Mouse (Mus musculus) erythroid progenitor cell, adult 5-6 weeks (primary cell): Measurements from ENCODE around the gene Adam11. TPM values are rescaled to one million over a fixed set of nuclear protein-coding genes. Genes with fewer than 3 reads are reported as not detected.

Source experiments
- ATAC-seq: replicated peaks from 2 replicates; pipeline ENCODE4 v1.8.0; 2016; ENCODE audit warnings: moderate number of reproducible peaks, mild to moderate bottlenecking, moderate TSS enrichment, inconsistent platforms; ENCODE audit not compliant: poor library complexity, low FRiP score, severe bottlenecking
- total RNA-seq, 2 experiments: library from RNA; stranded (forward) in 1 of 2; stranded (reverse) in 1 of 2; fragments of 150-400 nt in 1 of 2; fragments of 186-747, 209-891 nt in 1 of 2; gene quantifications; 2 replicates each; pipeline versions ENCODE4 v1.2.3 to v1.2.4; 2015 to 2017; ENCODE audit warnings: low replicate concordance in 2 of 2

Adam11 gene
- total RNA-seq, 2 experiments from 2014 or later, result not detected

DNA sequence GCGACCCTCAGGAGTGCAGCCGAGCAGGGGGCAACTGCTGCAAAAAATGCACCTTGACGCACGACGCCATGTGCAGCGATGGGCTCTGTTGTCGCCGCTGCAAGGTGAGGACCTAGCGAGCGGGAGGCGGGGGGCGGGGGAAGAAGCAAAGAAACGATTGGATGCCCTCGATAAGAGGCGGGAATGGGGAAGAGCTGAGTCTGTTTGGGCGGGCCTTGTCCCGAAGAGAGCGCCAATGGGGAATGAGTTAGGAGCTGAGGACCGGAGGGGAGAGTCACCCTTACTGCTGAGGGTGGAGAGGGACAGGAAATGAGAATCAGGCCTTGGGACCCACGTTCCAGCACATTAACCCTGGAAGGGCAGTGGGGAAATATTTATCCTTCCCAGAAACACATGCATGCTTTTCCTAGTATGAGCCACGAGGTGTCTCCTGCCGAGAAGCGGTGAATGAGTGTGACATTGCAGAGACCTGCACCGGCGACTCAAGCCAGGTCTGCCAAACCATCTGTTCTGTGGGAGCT lies 13.4 kb downstream of the Adam11 start:
- no peak for ATAC-seq

DNA sequence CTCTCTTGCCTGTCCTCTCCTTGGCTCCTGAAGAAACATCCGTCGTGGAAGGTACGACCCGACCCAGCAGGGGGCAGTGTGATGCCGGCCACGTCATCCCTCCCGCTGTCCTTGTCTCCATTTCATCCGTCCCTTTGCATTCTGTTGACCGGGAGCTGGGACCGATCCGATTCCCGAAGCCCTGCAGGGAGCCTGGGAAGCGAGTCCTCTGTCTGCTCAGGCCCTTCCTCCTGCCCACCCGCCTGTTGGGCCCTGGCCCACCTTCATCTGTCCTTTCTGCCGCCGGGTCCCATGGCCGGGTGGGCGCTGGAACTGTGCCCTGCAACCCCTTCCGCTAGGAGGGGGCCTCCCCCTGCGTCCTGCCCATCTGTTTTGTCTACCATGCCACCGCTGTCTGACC lies 16.4 kb downstream of the Adam11 start:
- no peak for ATAC-seq

DNA sequence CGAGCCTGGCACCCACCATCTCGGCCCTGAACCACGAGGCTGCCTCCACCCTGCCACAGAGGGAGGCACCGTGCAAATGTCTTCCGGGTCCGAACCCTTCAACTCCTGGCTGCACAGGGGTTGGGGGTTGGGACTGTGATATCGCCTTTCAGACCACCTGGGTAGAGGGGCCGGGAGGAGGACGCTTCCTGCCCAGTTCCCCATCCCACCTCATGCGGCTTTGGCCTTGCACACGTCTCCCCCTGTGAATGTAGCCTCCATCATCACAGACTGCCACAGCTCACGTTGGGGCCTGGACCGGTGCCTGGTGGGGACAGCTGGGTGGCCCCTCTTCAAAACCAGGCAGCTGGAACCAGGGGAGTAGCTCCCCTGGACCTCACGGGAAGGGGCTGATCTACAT lies 16.9 kb downstream of the Adam11 start:
- ATAC-seq, result no peak

DNA sequence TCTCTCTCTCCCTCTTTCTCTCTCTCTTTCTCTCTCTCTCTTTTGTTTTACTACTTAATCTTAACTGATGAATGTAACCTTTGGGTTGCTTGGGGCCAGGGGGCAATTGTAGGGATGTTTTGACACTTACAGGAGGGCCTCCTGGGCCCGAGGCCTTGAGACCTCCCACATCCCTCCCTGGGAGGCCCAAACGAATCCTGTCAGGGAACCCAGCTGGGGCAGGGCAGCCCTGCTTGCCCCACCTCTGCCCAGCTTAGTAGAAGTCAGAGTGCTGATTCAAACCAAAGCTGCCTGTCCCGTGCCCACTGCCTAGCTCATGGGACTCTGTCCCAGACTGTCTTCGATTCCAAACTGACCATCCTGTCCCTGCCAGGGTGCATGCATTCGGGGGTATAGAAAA lies 17.4 kb downstream of the Adam11 start:
- no peak for ATAC-seq

DNA sequence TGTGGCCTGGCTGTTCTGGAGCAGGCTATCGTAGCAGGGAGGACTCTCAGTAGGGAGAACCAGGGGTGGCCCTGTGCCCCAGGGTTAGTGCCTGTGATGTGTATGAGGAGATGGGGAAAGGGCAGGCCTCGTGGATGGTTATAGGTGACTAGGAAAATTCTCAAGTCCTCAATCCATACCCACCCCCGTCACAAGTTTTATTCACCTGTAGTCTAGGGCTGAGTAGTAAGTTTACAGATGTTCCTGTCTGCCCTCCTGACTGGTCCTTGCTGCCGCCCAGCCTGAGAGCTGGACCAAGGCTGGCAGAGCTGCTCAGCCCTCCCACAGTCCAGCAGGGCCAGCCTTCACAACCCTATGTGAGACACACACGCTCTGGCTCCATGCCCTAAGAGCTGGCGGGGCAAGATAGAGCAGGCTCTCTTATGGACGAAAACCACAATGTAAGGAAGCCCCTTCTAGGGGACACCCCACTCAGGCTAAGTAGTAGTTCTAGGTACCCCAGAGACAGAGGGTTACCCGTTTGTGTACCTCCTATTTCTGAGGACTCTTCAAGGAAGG lies 17.9 kb downstream of the Adam11 start:
- no peak for ATAC-seq

DNA sequence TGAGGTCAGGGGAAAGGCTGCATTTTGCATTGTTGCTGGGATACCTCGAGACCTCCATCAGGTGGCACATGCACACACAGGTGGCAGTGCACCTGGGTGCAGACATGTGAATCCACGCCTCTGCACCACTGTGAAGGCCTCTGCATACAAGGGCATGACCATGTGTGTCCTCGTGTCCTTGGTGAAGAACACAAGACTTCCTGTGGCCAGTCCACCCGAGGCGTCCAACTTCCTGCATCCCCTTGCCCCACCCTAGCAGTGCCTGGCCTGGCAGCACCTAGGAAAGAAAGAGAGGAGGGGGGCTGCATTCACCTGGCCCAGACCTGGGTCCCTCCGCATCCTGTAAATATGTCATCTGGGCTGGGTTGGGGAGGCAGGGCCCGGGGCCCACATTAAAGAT lies 18.6 kb downstream of the Adam11 start:
- no peak for ATAC-seq

DNA sequence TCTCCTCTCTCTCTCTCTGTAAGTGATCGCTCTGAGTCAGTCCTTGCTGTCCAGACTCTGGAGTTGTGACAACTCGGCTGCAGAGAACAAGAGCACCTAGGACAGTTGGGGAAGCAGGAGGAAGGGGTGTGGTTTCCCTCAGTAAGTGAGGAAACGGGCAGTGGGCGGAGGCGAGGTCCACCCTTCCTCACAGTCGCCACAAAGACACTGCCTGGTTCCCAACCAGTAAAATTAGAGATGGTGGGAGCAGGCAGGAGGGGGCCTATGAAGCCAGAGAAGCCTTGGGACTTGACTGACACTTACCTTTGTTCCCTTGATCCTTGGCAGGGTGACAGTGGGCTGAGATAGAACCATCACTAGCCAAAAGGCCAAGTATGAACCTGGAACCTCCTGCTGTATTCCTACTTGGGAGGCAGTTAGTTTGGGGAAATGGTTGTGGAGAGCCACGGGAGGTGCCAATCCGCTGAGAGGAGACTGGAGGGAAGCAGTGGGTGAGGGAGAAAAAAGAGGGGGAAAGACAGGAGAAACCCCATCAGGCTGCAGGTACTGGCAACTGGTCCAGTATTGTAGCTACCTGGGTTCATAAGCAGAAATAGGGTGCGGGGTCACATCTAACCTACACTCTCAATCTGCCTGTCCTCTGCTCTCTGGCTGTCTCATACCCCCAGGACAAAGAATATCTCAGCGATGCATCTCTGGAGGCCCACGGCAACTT lies 19.2 kb downstream of the Adam11 start:
- ATAC-seq, result no peak

DNA sequence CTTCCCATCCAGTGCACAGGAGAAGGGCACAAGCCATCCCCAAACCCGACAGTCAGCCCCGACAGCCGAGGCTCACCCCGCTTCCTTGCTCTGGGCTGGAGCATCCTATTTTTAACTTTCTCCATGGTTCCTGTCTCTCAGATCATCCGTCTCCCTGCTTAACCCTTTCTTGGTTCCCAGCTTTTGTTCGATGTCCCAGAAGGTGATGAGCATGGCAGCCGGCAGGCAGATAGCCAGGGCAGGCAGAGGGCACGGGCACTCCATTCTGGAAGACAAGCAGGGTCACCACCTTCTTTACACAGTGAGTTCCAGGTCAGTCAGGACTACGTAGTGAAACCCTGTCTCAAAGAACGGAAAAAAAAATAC lies 19.7 kb downstream of the Adam11 start:
- ATAC-seq, result no peak

DNA sequence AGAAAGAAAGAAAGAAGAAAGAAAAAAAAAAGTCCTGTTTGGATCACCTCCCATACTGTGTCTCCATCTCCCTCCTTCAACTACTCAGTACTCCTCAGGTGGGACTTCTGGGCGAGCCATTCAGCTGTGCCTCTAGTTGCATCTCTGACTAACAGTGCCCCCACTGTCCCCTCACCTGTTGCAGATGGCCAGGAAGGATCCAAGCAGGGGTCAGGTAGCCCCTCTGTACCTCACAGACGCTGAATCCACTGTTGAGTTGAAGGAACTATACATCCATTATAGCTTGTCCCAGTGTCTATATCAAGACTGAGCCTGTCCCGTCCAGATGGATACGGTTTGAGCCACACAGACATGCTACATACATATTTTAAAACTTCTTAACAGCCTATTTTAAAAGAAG lies 20.3 kb downstream of the Adam11 start:
- ATAC-seq, result no peak

DNA sequence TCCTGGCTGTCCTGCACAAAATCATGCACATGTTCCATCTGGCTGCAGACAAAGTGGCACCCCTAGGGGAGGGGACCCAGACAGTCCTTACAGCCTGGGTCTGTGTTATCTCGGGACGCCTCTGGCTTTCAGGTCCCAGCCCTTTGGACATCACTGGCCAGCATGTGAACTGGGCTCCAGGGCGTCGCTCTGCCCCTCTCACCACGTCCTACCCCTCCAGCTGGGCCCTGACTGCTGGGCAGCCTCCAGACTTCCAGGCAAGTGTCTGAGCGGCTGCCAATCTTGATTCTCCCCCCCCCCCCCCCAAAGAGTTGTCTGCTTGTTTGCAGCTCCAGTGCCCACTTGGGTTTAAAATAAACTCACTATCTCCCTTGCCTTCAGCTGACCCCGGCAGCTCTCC lies 22.2 kb downstream of the Adam11 start:
- ATAC-seq, result no peak

DNA sequence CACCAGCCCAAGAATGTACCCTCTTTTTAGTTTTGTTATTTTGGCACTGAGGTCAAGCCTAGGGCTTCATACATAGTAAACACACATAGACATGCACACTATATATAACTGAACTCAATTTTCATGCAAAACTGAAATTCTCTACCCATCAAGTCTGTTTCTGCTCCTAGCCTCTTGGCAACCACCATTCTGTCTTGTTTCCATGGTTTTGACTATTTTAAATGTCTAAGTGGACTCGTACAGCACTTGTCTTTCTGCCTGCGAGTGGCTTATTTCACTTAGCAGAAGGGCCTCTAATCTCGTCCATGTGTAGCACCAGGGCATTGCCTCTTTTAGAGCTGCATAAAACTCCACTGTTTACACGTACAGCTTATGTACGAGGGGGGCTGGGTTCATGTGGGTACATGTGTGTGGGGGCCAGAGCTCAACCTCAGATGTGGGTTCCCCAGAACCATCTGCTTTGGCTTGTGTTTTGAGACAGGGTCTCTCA lies 26.5 kb downstream of the Adam11 start:
- ATAC-seq, result no peak

DNA sequence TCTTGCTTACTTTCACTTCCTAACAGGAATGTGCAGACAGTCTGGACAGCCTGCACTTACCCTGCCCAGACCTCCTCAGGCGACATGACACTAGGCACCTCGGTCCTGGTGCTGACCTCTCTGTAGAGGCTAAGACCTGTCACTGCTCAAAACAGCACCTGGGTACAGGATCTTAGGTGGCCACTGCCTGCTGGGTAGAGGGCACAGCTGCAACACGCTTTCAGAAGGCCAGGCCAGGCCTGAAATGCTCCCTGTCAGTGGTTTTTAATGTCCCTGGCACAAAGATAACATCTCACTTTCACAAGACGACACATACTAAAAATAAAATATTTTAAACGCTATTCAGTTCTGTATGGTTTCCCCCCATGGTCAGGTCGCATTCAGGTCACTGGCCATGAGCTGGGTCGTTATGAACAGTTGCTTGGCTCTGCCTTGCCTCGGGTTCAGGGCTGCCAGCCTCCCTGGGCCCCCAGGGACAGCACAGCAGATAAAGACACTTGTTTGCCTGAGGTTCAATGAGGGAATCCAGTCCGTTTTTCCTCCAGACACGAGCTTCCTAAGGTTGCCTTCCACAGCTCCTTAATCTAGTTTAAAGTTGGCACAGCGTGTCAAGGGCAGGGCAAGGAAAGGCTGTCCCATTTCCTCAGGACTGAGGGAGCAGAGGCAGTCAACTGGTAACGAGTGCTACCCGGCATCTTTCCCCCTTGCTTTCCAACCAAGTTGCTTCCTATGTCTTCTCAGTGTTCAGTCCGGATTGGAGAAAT lies 30.6 kb downstream of the Adam11 start:
- no peak for ATAC-seq

DNA sequence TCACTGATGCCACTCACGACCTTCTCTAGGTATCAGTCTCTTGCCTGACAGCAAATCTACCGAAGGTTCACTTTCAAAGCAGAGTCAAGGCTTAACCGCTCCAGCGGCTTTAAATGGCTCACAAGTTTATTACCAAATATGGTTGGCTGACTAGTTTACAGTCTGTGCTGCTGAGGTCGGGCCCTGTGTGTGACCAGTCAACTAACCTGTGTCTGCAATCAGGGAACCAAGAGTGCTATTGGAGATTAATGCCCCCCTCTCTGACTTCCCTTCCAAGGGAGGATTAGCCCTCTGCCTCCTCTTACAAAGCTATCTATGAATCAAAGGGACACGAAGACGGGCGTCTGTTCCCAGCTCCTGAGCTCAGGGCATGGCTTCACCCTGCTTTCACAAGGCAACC lies 32.9 kb downstream of the Adam11 start:
- ATAC-seq, result no peak

DNA sequence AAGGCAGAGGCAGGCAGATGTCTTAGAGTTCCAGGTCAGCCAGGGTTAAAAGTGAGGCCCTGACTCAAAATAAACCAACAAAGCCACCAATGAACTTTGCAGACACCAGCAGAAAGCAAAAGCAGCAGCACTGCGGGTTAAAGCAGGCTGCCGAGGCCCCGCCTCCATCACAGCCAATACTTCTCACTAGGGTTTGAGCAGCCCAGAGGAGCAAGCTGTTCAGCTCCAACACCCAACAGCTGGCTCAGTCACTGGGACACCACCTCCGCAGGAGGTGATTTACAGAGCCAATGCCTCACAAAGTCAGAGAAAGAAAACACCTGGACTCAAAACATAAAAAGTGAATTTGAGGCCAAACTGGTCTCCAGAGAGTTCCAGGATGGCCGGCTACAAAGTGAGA lies 42.2 kb downstream of the Adam11 start:
- ATAC-seq, result no peak

DNA sequence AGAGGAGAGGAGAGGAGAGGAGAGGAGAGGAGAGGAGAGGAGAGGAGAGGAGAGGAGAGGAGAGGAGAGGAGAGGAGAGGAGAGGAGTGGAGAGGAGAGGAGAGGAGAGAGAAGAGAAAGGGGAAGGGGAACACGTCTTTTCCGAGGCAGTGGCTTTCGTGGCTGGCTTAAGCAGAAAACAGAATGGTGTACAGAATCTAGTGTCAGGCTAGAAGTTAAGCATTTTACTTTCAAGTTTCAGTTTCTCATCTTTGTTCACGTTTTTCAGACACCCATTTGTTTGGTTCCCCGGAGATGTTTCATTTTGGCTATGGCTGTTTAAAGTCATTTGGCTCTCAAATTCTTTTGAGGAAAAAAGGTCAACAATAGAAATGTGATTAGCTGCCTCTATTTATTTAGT lies 47.0 kb downstream of the Adam11 start:
- no peak for ATAC-seq

DNA sequence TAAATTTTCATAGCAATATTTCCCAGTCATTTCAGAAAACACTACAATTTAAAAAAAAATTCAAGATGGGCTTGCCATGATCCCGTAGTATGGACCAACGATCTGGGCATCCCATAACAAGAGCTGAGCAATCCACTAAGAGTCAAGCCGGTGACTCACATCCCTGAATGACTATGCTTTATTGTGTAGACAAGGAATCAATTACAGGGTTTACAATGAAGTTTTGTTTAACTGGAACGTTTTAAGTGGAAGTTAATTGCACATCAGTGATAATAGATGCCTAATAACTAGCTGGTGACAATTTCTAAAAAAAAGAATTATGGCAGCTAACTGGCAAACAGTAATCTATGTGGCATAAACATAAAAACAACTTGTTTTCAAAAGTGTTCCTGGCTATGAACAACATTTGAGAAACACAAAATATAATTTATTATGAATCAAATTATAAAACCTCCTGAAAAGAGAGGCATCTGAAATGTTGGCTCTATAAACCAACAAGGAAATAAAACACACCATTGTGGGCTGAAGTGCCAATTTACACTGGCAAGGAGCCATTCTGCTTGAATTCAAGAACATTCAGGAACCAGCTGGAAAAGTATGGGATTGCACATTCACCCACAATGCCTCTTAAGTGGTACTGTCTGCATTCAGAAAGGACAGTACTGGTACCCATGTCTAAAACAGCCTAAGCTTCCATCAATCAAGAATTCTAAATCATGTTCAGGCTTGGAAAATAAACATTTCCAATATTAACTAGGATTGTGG lies 49.7 kb downstream of the Adam11 start:
- no peak for ATAC-seq

DNA sequence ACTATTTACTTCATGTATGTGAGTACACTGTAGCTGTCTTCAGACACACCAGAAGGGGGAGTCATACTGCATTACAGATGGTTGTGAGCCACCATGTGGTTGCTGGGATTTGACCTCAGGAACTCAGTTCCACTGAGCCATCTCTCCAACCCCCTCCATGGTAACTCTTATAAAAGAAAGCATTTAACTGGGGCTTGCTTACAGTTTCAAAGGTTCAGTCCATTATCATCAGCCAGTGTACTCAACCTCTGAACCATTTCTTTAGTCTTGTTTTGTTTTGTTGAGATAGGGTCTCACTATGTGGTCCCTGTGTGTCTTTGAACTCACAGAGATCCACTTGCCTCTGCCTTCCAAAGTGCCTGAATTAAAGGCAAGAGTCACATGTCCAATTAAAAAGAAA lies 53.6 kb downstream of the Adam11 start:
- no peak for ATAC-seq

DNA sequence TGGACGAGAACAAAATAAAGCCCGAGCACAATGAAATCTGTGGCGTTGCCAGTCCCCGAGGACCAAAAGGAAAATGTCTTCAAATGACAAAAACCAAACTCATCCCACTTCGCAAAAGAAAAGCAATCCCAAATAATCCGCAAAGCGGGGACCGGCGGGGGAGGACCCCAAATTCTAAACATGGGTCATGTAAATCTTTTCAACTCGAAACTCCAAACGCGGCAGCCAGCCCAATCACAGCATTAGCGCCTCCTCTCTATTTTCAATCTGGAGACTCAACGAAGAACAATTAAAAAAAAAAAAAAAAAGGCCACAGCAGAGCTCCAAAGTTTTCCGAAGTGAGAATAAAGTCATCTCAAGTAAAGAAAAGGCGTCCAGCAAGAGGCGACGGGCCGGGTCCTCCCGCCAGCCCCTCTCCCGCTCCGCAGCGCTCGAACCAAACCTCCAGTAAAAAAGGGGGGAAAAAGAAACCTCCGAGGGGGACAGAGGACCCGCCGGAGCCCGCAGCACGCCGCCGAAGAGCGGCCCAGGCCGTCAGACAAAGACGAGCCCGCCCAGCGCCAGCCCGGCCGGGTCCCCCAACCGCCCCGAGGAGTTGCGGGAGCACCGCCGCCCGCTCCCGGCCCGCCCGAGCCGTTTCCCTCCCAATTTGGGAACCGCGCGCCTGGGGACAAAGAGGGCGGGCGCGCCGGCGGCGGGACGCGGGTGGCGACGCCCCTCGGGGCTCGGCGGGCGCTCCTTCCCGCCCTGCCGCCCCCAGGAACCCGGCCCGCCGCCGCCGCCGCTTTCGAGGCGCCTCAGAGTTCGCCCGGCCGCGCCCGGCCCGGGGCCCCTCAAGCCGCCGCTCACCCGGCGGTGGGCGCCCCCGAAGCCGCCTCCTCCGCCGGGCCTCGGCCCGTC lies 57.1 kb downstream of the Adam11 start:
- ATAC-seq, result no peak

DNA sequence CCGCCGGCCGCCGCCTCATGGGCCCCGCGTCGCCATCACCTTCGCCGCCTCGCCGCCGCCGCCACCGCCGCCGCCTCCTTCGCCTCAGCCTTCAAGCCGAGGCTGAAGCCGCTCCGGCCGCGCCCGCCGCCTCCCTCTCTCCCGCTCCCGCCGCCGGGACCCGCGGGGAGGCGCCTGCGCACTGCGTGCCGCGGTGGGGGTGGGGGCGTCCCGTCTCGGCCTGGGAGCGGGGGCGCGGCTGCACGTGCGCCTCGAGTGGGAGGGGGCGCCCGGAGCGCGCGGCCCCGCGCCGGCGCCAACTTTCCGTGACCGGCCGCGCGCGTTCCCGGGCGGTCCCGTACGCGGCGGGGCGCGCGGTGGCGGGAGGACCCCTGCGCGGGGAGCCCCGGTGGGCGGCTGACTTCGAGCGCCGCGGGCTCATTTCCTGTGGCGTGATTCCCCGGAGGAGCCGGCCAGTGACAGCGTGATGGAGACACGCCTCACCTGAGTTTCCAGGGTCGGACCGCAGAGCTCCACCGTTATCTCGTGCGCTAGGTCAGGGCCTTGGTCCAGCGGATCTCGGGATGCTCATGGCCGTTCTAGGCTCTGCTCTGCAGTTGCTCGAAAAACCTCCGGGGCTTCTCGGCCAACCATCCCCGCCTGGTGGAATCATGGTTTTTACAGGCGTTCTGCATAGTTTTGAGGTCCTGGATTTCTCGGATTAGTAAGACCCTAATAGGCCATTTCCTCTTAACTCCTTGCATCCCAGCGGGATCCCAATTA lies 58.0 kb downstream of the Adam11 start, which contains the start of gene Gjc1:
Gene Gjc1 (minus strand): TSS at position 680 of the 762 bp plus-strand sequence.
- ATAC-seq, result no peak
